Mouse (Mus musculus) MEL (cell line): Measurements from ENCODE around the gene Il19. TPM values are rescaled to one million over a fixed set of nuclear protein-coding genes. Genes with fewer than 3 reads are reported as not detected.

ENCODE experiments used
- DNase-seq: peaks from one replicate; pipeline ENCODE4 v3.0.0; 2011; ENCODE audit warnings: low read depth, low spot score
- H3K27ac ChIP-seq: 2 replicates; pipeline ENCODE4 v1.5.1; 2012; ENCODE audit warnings: low read depth, mild to moderate bottlenecking, control low read depth, low read length, moderate library complexity; ENCODE audit not compliant: control insufficient read depth
- H3K27me3 ChIP-seq, 2 experiments: fragments of 150-350 bp in 1 of 2; sonication (generic) in 1 of 2; 2 replicates each; pipeline ENCODE4 v1.6.1; 2012; ENCODE audit warnings: low read length in 2 of 2, mild to moderate bottlenecking in 2 of 2, improper control_type of control experiment in 1 of 2, moderate library complexity in 1 of 2; ENCODE audit not compliant: insufficient read depth in 2 of 2, control insufficient read depth in 1 of 2
- H3K36me3 ChIP-seq, 2 experiments: 2 replicates each; pipeline ENCODE4 v1.6.1; 2012 to 2014; ENCODE audit warnings: low read length in 2 of 2, improper control_type of control experiment in 1 of 2, inconsistent platforms in 1 of 2, mild to moderate bottlenecking in 1 of 2; ENCODE audit not compliant: insufficient read depth in 2 of 2, control insufficient read depth in 1 of 2
- H3K4me1 ChIP-seq, 2 experiments: fragments of 150-350 bp in 1 of 2; sonication (generic) in 1 of 2; 2 replicates each; pipeline ENCODE4 v1.6.1; 2012; ENCODE audit warnings: low read length in 2 of 2, improper control_type of control experiment in 1 of 2, mild to moderate bottlenecking in 1 of 2; ENCODE audit not compliant: insufficient read depth in 2 of 2, control insufficient read depth in 1 of 2
- H3K4me3 ChIP-seq, 2 experiments: fragments of 150-350 bp in 1 of 2; sonication (generic) in 1 of 2; 2 replicates each; pipeline ENCODE4 v1.5.1; 2012; ENCODE audit warnings: low read depth in 2 of 2, low read length in 2 of 2, mild to moderate bottlenecking in 2 of 2, moderate library complexity in 2 of 2, control low read depth in 1 of 2, improper control_type of control experiment in 1 of 2; ENCODE audit not compliant: control insufficient read depth in 1 of 2, insufficient read depth in 1 of 2
- H3K79me2 ChIP-seq: 2 replicates; pipeline ENCODE4 v1.6.1; 2012; ENCODE audit warnings: mild to moderate bottlenecking, low read length, moderate library complexity; ENCODE audit not compliant: control insufficient read depth, poor library complexity, insufficient read depth
- H3K9ac ChIP-seq: 2 replicates; pipeline ENCODE4 v1.6.1; 2012; ENCODE audit warnings: low read depth, mild to moderate bottlenecking, control low read depth, low read length, moderate library complexity; ENCODE audit not compliant: control insufficient read depth, poor library complexity, severe bottlenecking
- H3K9me3 ChIP-seq: fragments of 150-350 bp; sonication (generic); replicated peaks from 2 replicates; pipeline ENCODE4 v1.6.1; 2012; ENCODE audit warnings: mild to moderate bottlenecking, low read length, improper control_type of control experiment, moderate library complexity; ENCODE audit not compliant: insufficient read depth
- CHD1 ChIP-seq: IDR thresholded peaks from 2 replicates; pipeline ENCODE4 v1.6.1; 2012; ENCODE audit warnings: low read depth, mild to moderate bottlenecking, inconsistent platforms, low read length, improper control_type of control experiment
- CTCF ChIP-seq, 3 experiments: IDR thresholded peaks in 2 of 3; conservative IDR thresholded peaks in 1 of 3; 2 replicates each; pipeline ENCODE4 v1.5.1; 2011 to 2012; ENCODE audit warnings: low read length in 3 of 3, low read depth in 2 of 3, mild to moderate bottlenecking in 2 of 3, improper control_type of control experiment in 1 of 3, inconsistent platforms in 1 of 3, mixed read lengths in 1 of 3, moderate library complexity in 1 of 3; ENCODE audit not compliant: control insufficient read depth in 1 of 3, insufficient read depth in 1 of 3, poor library complexity in 1 of 3, severe bottlenecking in 1 of 3
- E2F4 ChIP-seq: IDR thresholded peaks from 2 replicates; pipeline ENCODE4 v1.6.1; 2011; ENCODE audit warnings: low read depth, low read length, improper control_type of control experiment, borderline replicate concordance
- EP300 ChIP-seq, 2 experiments: IDR thresholded peaks; 2 replicates each; pipeline ENCODE4 v1.6.1; 2011; ENCODE audit warnings: improper control_type of control experiment in 2 of 2, low read length in 2 of 2, low read depth in 1 of 2, mild to moderate bottlenecking in 1 of 2
- ETS1 ChIP-seq: IDR thresholded peaks from 2 replicates; pipeline ENCODE4 v1.6.1; 2012; ENCODE audit warnings: low read depth, mild to moderate bottlenecking, inconsistent platforms, low read length, improper control_type of control experiment, moderate library complexity
- JUND ChIP-seq: IDR thresholded peaks from 2 replicates; pipeline ENCODE4 v1.6.1; 2011; ENCODE audit warnings: low read depth, mild to moderate bottlenecking, improper control_type of control experiment, low read length
- KAT2A ChIP-seq: conservative IDR thresholded peaks from 2 replicates; pipeline ENCODE4 v1.6.1; 2012; ENCODE audit warnings: low read depth, low read length, improper control_type of control experiment, inconsistent platforms
- MAX ChIP-seq: IDR thresholded peaks from 2 replicates; pipeline ENCODE4 v1.6.1; 2011; ENCODE audit warnings: low read length, improper control_type of control experiment
- MAZ ChIP-seq: IDR thresholded peaks from 2 replicates; pipeline ENCODE4 v1.6.1; 2012; ENCODE audit warnings: low read depth, mild to moderate bottlenecking, inconsistent platforms, low read length, improper control_type of control experiment
- NELFE ChIP-seq: IDR thresholded peaks from 2 replicates; pipeline ENCODE4 v1.6.1; 2011; ENCODE audit warnings: low read depth, low read length, improper control_type of control experiment
- POLR2AphosphoS5 ChIP-seq: IDR thresholded peaks from 2 replicates; pipeline ENCODE4 v1.6.1; 2012; ENCODE audit warnings: low read depth, borderline replicate concordance, mild to moderate bottlenecking, inconsistent platforms, low read length, moderate library complexity, mixed read lengths
- RAD21 ChIP-seq: IDR thresholded peaks from 2 replicates; pipeline ENCODE4 v1.6.1; 2011; ENCODE audit warnings: mild to moderate bottlenecking, low read depth, low read length, improper control_type of control experiment
- RCOR1 ChIP-seq: IDR thresholded peaks from 2 replicates; pipeline ENCODE4 v1.6.1; 2012; ENCODE audit warnings: low read depth, mild to moderate bottlenecking, inconsistent platforms, low read length, improper control_type of control experiment
- SMC3 ChIP-seq: IDR thresholded peaks from 2 replicates; pipeline ENCODE4 v1.6.1; 2011; ENCODE audit warnings: low read depth, low read length, improper control_type of control experiment
- TAL1 ChIP-seq: IDR thresholded peaks from 2 replicates; pipeline ENCODE4 v1.6.1; 2012; ENCODE audit warnings: mild to moderate bottlenecking, inconsistent platforms, low read length, moderate library complexity, mixed read lengths
- TBP ChIP-seq: IDR thresholded peaks from 2 replicates; pipeline ENCODE4 v1.8.0; 2011; ENCODE audit warnings: low read depth, low read length, improper control_type of control experiment
- TCF12 ChIP-seq: IDR thresholded peaks from 2 replicates; pipeline ENCODE4 v1.6.1; 2014; ENCODE audit warnings: low read depth, mild to moderate bottlenecking, inconsistent platforms, low read length, improper control_type of control experiment, moderate library complexity
- USF1 ChIP-seq: IDR thresholded peaks from 2 replicates; pipeline ENCODE4 v1.6.1; 2014; ENCODE audit warnings: low read depth, mild to moderate bottlenecking, inconsistent platforms, low read length, improper control_type of control experiment, moderate library complexity
- ZC3H11A ChIP-seq: IDR thresholded peaks from 2 replicates; pipeline ENCODE4 v1.6.1; 2012; ENCODE audit warnings: low read depth, mild to moderate bottlenecking, inconsistent platforms, low read length, improper control_type of control experiment
- ZKSCAN1 ChIP-seq: IDR thresholded peaks from 2 replicates; pipeline ENCODE4 v1.6.1; 2012; ENCODE audit warnings: low read depth, mild to moderate bottlenecking, inconsistent platforms, low read length, improper control_type of control experiment, moderate library complexity
- polyA plus RNA-seq, 2 experiments: library from polyadenylated mRNA; stranded (reverse) in 1 of 2; unstranded in 1 of 2; fragments of >175 nt in 1 of 2; fragments of >200 nt in 1 of 2; gene quantifications; 2 replicates each; pipeline versions ENCODE4 v1.2.1 to v1.2.4; 2012; ENCODE audit warnings: low replicate concordance in 2 of 2, low read depth in 1 of 2; ENCODE audit not compliant: insufficient read length in 2 of 2, insufficient read depth in 1 of 2, missing spikeins in 1 of 2
- total RNA-seq: library from RNA; depleted of rRNA; stranded (reverse); fragments of 300-350 nt; gene quantifications from 2 replicates; pipeline ENCODE4 v1.2.3, GENCODE M21; 2012

Gene Il19
- total and polyA plus RNA-seq, 3 experiments: not detected

GRCm38 (mm10) chr1:130984441-130984840 is 44.5 kb upstream of the Il19 start:
- Histone ChIP-seq H3K36me3 (no peaks in the 10 kb centered on the region), H3K9me3 (no peaks in the 10 kb centered on the region), H3K4me3 (no peak overlapping the region), H3K9ac (no peak overlapping the region), H3K79me2 (no peaks in the 10 kb centered on the region), H3K27me3 (no peaks in the 10 kb centered on the region; a peak in 2 of 4 replicates)
- DNase-seq: no peak
- TF ChIP-seq EP300 (IDR thresholded peaks at IDR 0.05; ENCODE audit: low read depth in 1 of 2, low read length in 2 of 2) (no peak), MAZ (no peak), TBP (no peak), ZC3H11A (0 out of 2 replicates have a peak, but pooled peaks have one; percentile 17), SMC3 (peak; percentile 26; the same call in 1 of the 2 replicates)
- TF ChIP-seq, all 39 proteins: peak for 2
- no peak overlapping the region for H3K27ac ChIP-seq
- no peaks in the 10 kb centered on the region for H3K4me1 ChIP-seq

- Histone ChIP-seq H3K27me3 (no peaks in the 10 kb centered on the region; a peak in 2 of 4 replicates), H3K4me1 (no peaks in the 10 kb centered on the region), H3K9me3 (no peaks in the 10 kb centered on the region), H3K36me3 (no peaks in the 10 kb centered on the region), H3K9ac (no peak overlapping the region), H3K4me3 (no peak overlapping the region), H3K27ac (no peak overlapping the region), H3K79me2 (no peaks in the 10 kb centered on the region)
- TF ChIP-seq ETS1 (no peak), KAT2A (no peak), JUND (no peak), SMC3 (peak; percentile 83), EP300 (IDR thresholded peaks at IDR 0.05; ENCODE audit: low read depth in 1 of 2, low read length in 2 of 2) (no peak), ZKSCAN1 (no peak), CTCF (IDR thresholded peaks at IDR 0.05 in 2 of 3, conservative IDR thresholded peaks at IDR 0.05 in 1 of 3; ENCODE audit: control insufficient read depth in 1 of 3, insufficient read depth in 1 of 3, low read depth in 2 of 3, low read length in 3 of 3, poor library complexity in 1 of 3, severe bottlenecking in 1 of 3) (peak; percentile 66 to 86 (median 83)), RAD21 (peak; percentile 73), E2F4 (no peak), USF1 (no peak), MAX (no peak), RCOR1 (no peak), POLR2AphosphoS5 (no peak), CHD1 (no peak), TAL1 (no peak), NELFE (no peak), ZC3H11A (peak; percentile 54), TCF12 (no peak)
- peak; percentile 70 for DNase-seq
Measured at GRCm38 (mm10) chr1:130979455-130979854, 39.5 kb upstream of the Il19 start.
